Mouse (Mus musculus): ENCODE data around the gene Cyp2c69. TPM values are rescaled to one million over a fixed set of nuclear protein-coding genes. Genes with fewer than 3 reads are reported as not detected.

Gene Cyp2c69
- total RNA-seq (2023) = not detected

GRCm38 (mm10) chr19:39886699-39887098 lies at the start of gene Cyp2c69:
Cyp2c69 (minus strand) TSS chr19:39886799.

GRCm38 (mm10) chr19:39812714-39813113 lies 73.9 kb downstream of the Cyp2c69 start, which contains the start of gene Cyp2c40:
Cyp2c40 (minus strand) TSS chr19:39812814.

Other genes with a start within 250 kb of the Cyp2c69 start
- gene Cyp2c67, start 237.7 kb downstream of the Cyp2c69 start, total RNA-seq (2023) = not detected
- gene Cyp2c68, start 145.7 kb downstream of the Cyp2c69 start, total RNA-seq (2023) = not detected
- not detected for gene Cyp2c40, start 74.0 kb downstream of the Cyp2c69 start, total RNA-seq (2023)
- not detected for gene Cyp2c37, start 105.6 kb upstream of the Cyp2c69 start, total RNA-seq (2023)
- not detected for gene Cyp2c54, start 187.0 kb upstream of the Cyp2c69 start, total RNA-seq (2023)
- gene Cyp2c50, start 202.9 kb upstream of the Cyp2c69 start, total RNA-seq (2023) = not detected